In the genomic region with DNA sequence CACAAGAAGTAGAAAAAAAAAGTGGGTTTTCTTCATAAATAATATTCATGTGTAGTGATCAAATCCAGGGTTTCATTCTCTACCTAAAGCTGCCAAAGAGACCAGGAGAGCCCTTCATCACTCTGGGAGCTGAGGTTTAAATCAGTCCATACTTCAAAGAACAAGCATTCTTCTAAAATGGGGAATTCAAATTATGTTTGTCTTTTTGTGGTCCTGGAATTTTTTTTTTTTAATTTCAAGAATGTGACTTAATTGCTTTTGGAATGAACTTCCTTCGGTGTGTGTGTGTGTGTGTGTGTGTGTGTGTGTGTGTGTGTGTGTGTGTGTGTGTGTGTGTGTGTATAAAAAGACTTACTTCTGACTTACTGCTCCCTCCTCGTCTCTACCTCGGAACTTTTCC, we compare ENCODE assay signal across 15 mouse cellular contexts.
"Had no signal": no experiment of that assay in that cellular context is flagged by ENCODE, and none has a peak within 500 bp of the region (broad histone marks: within the 10 kb centered on the region; RNA-seq: fewer than 3 reads in every experiment).

No protein-coding gene starts in this region.

- H3K4me1 ChIP-seq: liver, embryonic 13.5 days; liver, embryonic 15.5 days; lung, embryonic 15.5 days; megakaryocyte, embryonic 14.5 days; midbrain, embryonic 13.5 days; midbrain, embryonic 15.5 days; neural tube, embryonic 12.5 days had no signal

- H3K27me3 ChIP-seq: liver, embryonic 13.5 days; liver, embryonic 15.5 days; lung, embryonic 15.5 days; megakaryocyte, embryonic 14.5 days; midbrain, embryonic 13.5 days; midbrain, embryonic 15.5 days; neural tube, embryonic 12.5 days had no signal

- H3K36me3 ChIP-seq: liver, embryonic 13.5 days; liver, embryonic 15.5 days; lung, embryonic 15.5 days; midbrain, embryonic 13.5 days; midbrain, embryonic 15.5 days; neural tube, embryonic 12.5 days had no signal

- ATAC-seq: liver, postnatal 0 days; midbrain, embryonic 13.5 days; midbrain, embryonic 15.5 days had no signal

- H3K4me3 ChIP-seq: liver, embryonic 13.5 days; liver, embryonic 15.5 days; lung, embryonic 15.5 days; megakaryocyte, embryonic 14.5 days; midbrain, embryonic 13.5 days; midbrain, embryonic 15.5 days; neural tube, embryonic 12.5 days had no signal

- H3K9ac ChIP-seq: liver, embryonic 13.5 days; liver, embryonic 15.5 days; liver, postnatal 0 days; lung, embryonic 15.5 days; midbrain, embryonic 13.5 days; midbrain, embryonic 15.5 days; neural tube, embryonic 12.5 days had no signal

- DNase-seq: liver, embryonic 13.5 days; liver, postnatal 0 days; right cerebral cortex, postnatal 14 days; thymus, adult 18-20 months; thymus, postnatal 14 days; thymus, postnatal 36 days had no signal

- H3K27ac ChIP-seq: liver, embryonic 13.5 days; liver, embryonic 15.5 days; lung, embryonic 15.5 days; macrophage; midbrain, embryonic 13.5 days; midbrain, embryonic 15.5 days; neural tube, embryonic 12.5 days had no signal

- H3K4me2 ChIP-seq: liver, embryonic 11.5 days; liver, embryonic 13.5 days; liver, embryonic 15.5 days; lung, embryonic 15.5 days; midbrain, embryonic 11.5 days; midbrain, embryonic 13.5 days; midbrain, embryonic 15.5 days; neural tube, embryonic 12.5 days had no signal

- H3K9me3 ChIP-seq: liver, embryonic 13.5 days; liver, embryonic 15.5 days; lung, embryonic 15.5 days; midbrain, embryonic 13.5 days; midbrain, embryonic 15.5 days; neural tube, embryonic 12.5 days had no signal
